Mouse (Mus musculus): Measurements from ENCODE around the gene Hspa2.

DNA sequence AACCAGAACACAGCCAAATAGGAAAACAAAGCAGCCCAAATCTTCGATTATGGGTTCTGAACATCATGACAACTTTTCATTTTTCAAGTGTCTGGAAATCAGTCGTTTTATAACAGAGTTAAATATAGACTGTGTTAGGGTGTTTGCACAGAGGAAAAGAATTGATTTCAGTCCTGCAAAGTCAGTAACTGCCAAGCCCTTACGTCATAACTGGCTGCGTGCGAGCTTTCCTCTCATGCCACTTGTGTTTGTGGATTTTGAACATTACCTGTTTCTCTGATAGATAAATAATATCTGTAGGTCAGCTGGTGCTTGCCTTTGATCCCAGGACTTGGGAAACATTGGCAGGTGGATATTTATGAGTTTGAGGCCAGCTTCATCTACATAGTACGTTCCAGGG lies 27.5 kb downstream of the Hspa2 start:
- TF ChIP-seq CTCF (IDR thresholded peaks at IDR 0.05; ENCODE audit: insufficient read depth, low read depth, low read length): no peak
- no peak for TF ChIP-seq POLR2A (IDR thresholded peaks at IDR 0.05; ENCODE audit: insufficient read depth, low read depth, low read length)

Data from olfactory bulb, adult 2 months (tissue).